Mouse (Mus musculus): ENCODE measurements around the gene Gm45062. TPM values are rescaled to one million over a fixed set of nuclear protein-coding genes. Genes with fewer than 3 reads are reported as not detected.
"Not testable (repeated sequence)": the region's sequence is repeated elsewhere in the genome, so short reads cannot be mapped to it uniquely, and the experiment has no call there.

The Gm45062 gene
- polyA plus RNA-seq, 1 experiment = 5.8 TPM

- Histone ChIP-seq H3K27me3 (ENCODE audit: control insufficient read depth, insufficient read depth, low read length, poor library complexity, severe bottlenecking) (no peaks in the 10 kb centered on the region), H3K9me3 (replicated peaks; ENCODE audit: control insufficient read depth, insufficient read depth, low read length, poor library complexity, severe bottlenecking) (no peaks in the 10 kb centered on the region), H3K4me1 (ENCODE audit: control insufficient read depth, insufficient read depth, low read length) (no peaks in the 10 kb centered on the region), H3K9ac (ENCODE audit: low read depth, poor library complexity, severe bottlenecking) (no peak overlapping the region), H3K36me3 (ENCODE audit: control insufficient read depth, insufficient read depth, low read length, poor library complexity, severe bottlenecking) (no peaks in the 10 kb centered on the region), H3K4me3 (ENCODE audit: low read depth, low read length) (no peak overlapping the region), H3K27ac (ENCODE audit: insufficient read depth, low read length) (no peak overlapping the region)
- TF ChIP-seq CTCF (IDR thresholded peaks at IDR 0.05; ENCODE audit: low read depth, low read length) (no peak), EP300 (IDR thresholded peaks at IDR 0.05; ENCODE audit: insufficient read depth, low read depth, low read length) (no peak), POLR2A (IDR thresholded peaks at IDR 0.05; ENCODE audit: insufficient read depth, low read length) (no peak)
These were observed 262.0 kb downstream of the Gm45062 start for GRCm38 (mm10) chr6:8521231-8521630.

GRCm38 (mm10) chr6:8524717-8525116 lies 265.5 kb downstream of the Gm45062 start:
- Histone ChIP-seq H3K36me3 (ENCODE audit: control insufficient read depth, insufficient read depth, low read length, poor library complexity, severe bottlenecking) (no peaks in the 10 kb centered on the region), H3K27ac (ENCODE audit: insufficient read depth, low read length) (no peak overlapping the region), H3K9me3 (replicated peaks; ENCODE audit: control insufficient read depth, insufficient read depth, low read length, poor library complexity, severe bottlenecking) (no peaks in the 10 kb centered on the region), H3K4me3 (ENCODE audit: low read depth, low read length) (no peak overlapping the region), H3K4me1 (ENCODE audit: control insufficient read depth, insufficient read depth, low read length) (no peaks in the 10 kb centered on the region), H3K27me3 (ENCODE audit: control insufficient read depth, insufficient read depth, low read length, poor library complexity, severe bottlenecking) (no peaks in the 10 kb centered on the region), H3K9ac (ENCODE audit: low read depth, poor library complexity, severe bottlenecking) (no peak overlapping the region)
- no peak for TF ChIP-seq EP300 (IDR thresholded peaks at IDR 0.05; ENCODE audit: insufficient read depth, low read depth, low read length)
- TF ChIP-seq POLR2A (IDR thresholded peaks at IDR 0.05; ENCODE audit: insufficient read depth, low read length) = no peak
- TF ChIP-seq CTCF (IDR thresholded peaks at IDR 0.05; ENCODE audit: low read depth, low read length) = no peak

GRCm38 (mm10) chr6:8531104-8531894 lies 272.0 kb downstream of the Gm45062 start:
- Histone ChIP-seq H3K4me3 (ENCODE audit: low read depth, low read length) (no peak overlapping the region), H3K36me3 (ENCODE audit: control insufficient read depth, insufficient read depth, low read length, poor library complexity, severe bottlenecking) (no peaks in the 10 kb centered on the region), H3K27me3 (ENCODE audit: control insufficient read depth, insufficient read depth, low read length, poor library complexity, severe bottlenecking) (no peaks in the 10 kb centered on the region), H3K9ac (ENCODE audit: low read depth, poor library complexity, severe bottlenecking) (no peak overlapping the region), H3K27ac (ENCODE audit: insufficient read depth, low read length) (no peak overlapping the region), H3K4me1 (ENCODE audit: control insufficient read depth, insufficient read depth, low read length) (no peaks in the 10 kb centered on the region), H3K9me3 (replicated peaks; ENCODE audit: control insufficient read depth, insufficient read depth, low read length, poor library complexity, severe bottlenecking) (no peaks in the 10 kb centered on the region)
- TF ChIP-seq EP300 (IDR thresholded peaks at IDR 0.05; ENCODE audit: insufficient read depth, low read depth, low read length) = no peak

- Histone ChIP-seq H3K27ac (ENCODE audit: insufficient read depth, low read length) (no peak overlapping the region), H3K4me3 (ENCODE audit: low read depth, low read length) (no peak overlapping the region), H3K9ac (ENCODE audit: low read depth, poor library complexity, severe bottlenecking) (no peak overlapping the region), H3K36me3 (ENCODE audit: control insufficient read depth, insufficient read depth, low read length, poor library complexity, severe bottlenecking) (no peaks in the 10 kb centered on the region), H3K9me3 (replicated peaks; ENCODE audit: control insufficient read depth, insufficient read depth, low read length, poor library complexity, severe bottlenecking) (no peaks in the 10 kb centered on the region), H3K4me1 (ENCODE audit: control insufficient read depth, insufficient read depth, low read length) (no peaks in the 10 kb centered on the region), H3K27me3 (ENCODE audit: control insufficient read depth, insufficient read depth, low read length, poor library complexity, severe bottlenecking) (no peaks in the 10 kb centered on the region)
- TF ChIP-seq EP300 (IDR thresholded peaks at IDR 0.05; ENCODE audit: insufficient read depth, low read depth, low read length) (no peak), POLR2A (IDR thresholded peaks at IDR 0.05; ENCODE audit: insufficient read depth, low read length) (no peak), CTCF (IDR thresholded peaks at IDR 0.05; ENCODE audit: low read depth, low read length) (no peak)
These were observed 277.7 kb downstream of the Gm45062 start for GRCm38 (mm10) chr6:8536944-8537343.

- H3K4me1 ChIP-seq (ENCODE audit: control insufficient read depth, insufficient read depth, low read length); H3K9me3 ChIP-seq (replicated peaks; ENCODE audit: control insufficient read depth, insufficient read depth, low read length, poor library complexity, severe bottlenecking); H3K9ac ChIP-seq (ENCODE audit: low read depth, poor library complexity, severe bottlenecking); H3K27me3 ChIP-seq (ENCODE audit: control insufficient read depth, insufficient read depth, low read length, poor library complexity, severe bottlenecking); H3K4me3 ChIP-seq (ENCODE audit: low read depth, low read length); H3K27ac ChIP-seq (ENCODE audit: insufficient read depth, low read length); H3K36me3 ChIP-seq (ENCODE audit: control insufficient read depth, insufficient read depth, low read length, poor library complexity, severe bottlenecking): not testable (repeated sequence)
These were observed 282.3 kb downstream of the Gm45062 start for GRCm38 (mm10) chr6:8541531-8541930.

- TF ChIP-seq EP300 (IDR thresholded peaks at IDR 0.05; ENCODE audit: insufficient read depth, low read depth, low read length) (no peak), CTCF (IDR thresholded peaks at IDR 0.05; ENCODE audit: low read depth, low read length) (no peak), POLR2A (IDR thresholded peaks at IDR 0.05; ENCODE audit: insufficient read depth, low read length) (no peak)
- Histone ChIP-seq H3K36me3 (ENCODE audit: control insufficient read depth, insufficient read depth, low read length, poor library complexity, severe bottlenecking) (no peaks in the 10 kb centered on the region), H3K4me1 (ENCODE audit: control insufficient read depth, insufficient read depth, low read length) (no peaks in the 10 kb centered on the region)
These were observed 285.6 kb downstream of the Gm45062 start for GRCm38 (mm10) chr6:8544822-8545221.

More at GRCm38 (mm10) chr6:8544822-8545221, 285.6 kb downstream of the Gm45062 start:
- Histone ChIP-seq H3K9me3 (replicated peaks; ENCODE audit: control insufficient read depth, insufficient read depth, low read length, poor library complexity, severe bottlenecking) (no peaks in the 10 kb centered on the region), H3K27me3 (ENCODE audit: control insufficient read depth, insufficient read depth, low read length, poor library complexity, severe bottlenecking) (no peaks in the 10 kb centered on the region), H3K4me3 (ENCODE audit: low read depth, low read length) (no peak overlapping the region), H3K9ac (ENCODE audit: low read depth, poor library complexity, severe bottlenecking) (no peak overlapping the region), H3K27ac (ENCODE audit: insufficient read depth, low read length) (no peak overlapping the region)

All from ES-Bruce4 (cell line).